In genomic region chr9:78552984-78553383, GRCm38 (mm10) we compare ENCODE assay signal across 8 mouse cellular contexts. TPM values are rescaled to one million over a fixed set of nuclear protein-coding genes. Genes with fewer than 3 reads are reported as not detected.
DNase-seq lines count a peak whose midpoint lies in the region; ATAC-seq lines count a peak whose summit lies in the region.

No protein-coding gene starts in this region.

- no peaks in the 10 kb centered on the region for H3K4me1 ChIP-seq in heart, embryonic 14.5 days (ENCODE audit: control insufficient read depth in 2 of 2, insufficient read depth in 2 of 2, low read length in 2 of 2)

- H3K4me3 ChIP-seq in heart, embryonic 14.5 days (ENCODE audit: control insufficient read depth in 1 of 2, insufficient read depth in 1 of 2, low read depth in 1 of 2, low read length in 2 of 2): no peak overlapping the region

- 30% methylated on average over 12 of the region's 12 CpGs for WGBS in heart, embryonic 14.5 days

- peaks cover 10% of the 10 kb centered on the region for H3K36me3 ChIP-seq in heart, embryonic 14.5 days (ENCODE audit: control insufficient read depth, insufficient read depth, low read length)

- H3K9ac ChIP-seq in heart, embryonic 14.5 days (ENCODE audit: low read length): no peak overlapping the region

- peak overlapping the region; percentile 19 for H3K4me2 ChIP-seq in heart, embryonic 14.5 days (ENCODE audit: low read length)

- no peak; the same call in 1 of the 2 replicates for ATAC-seq in heart, embryonic 14.5 days (ENCODE audit: insufficient number of reproducible peaks, insufficient read depth, low FRiP score, low read depth)

- H3K9me3 ChIP-seq in heart, embryonic 14.5 days (ENCODE audit: control insufficient read depth, low read length): no peaks in the 10 kb centered on the region

- H3K27me3 ChIP-seq in heart, embryonic 14.5 days (ENCODE audit: control insufficient read depth, insufficient read depth, low read length): no peaks in the 10 kb centered on the region

- no peak overlapping the region for H3K27ac ChIP-seq in heart, embryonic 14.5 days (replicated peaks in 1 of 2; ENCODE audit: control insufficient read depth in 1 of 2, insufficient read depth in 1 of 2, low read depth in 2 of 2, low read length in 2 of 2)

- peak; percentile 70 for DNase-seq in CD4-positive helper T cell, adult 2 months (ENCODE audit: low read depth, low spot score)
- DNase-seq in adipocyte (ENCODE audit: low spot score): peak; percentile 69
- peak; percentile 86 for DNase-seq in embryo, embryonic 10.5 days (ENCODE audit: low spot score)
- peak; percentile 64 to 91 for DNase-seq in layer of hippocampus, adult 18-20 months (ENCODE audit: low spot score in 2 of 2)
- DNase-seq in lung, postnatal 10 days: peak; percentile 91
- DNase-seq in retina, postnatal 1 day: peak; percentile 76
- DNase-seq in urinary bladder, adult 18-20 months (ENCODE audit: low spot score in 2 of 2): peak; percentile 61 to 79

RNA-seq across cellular contexts. Expression of gene Slc17a5, which starts 34.9 kb away (rescaled TPM):
- polyA plus RNA-seq in heart, embryonic 14.5 days (2014; fragmentation: Nextera tagmentation; extraction: Ambion mirVana): 8.7 and 10.3 TPM in 2 replicates
- total RNA-seq in layer of hippocampus, adult 18-20 months (2021): 10 to 100 TPM; 20.4 to 21.4 TPM
